Mouse (Mus musculus): ENCODE results near the gene Gm8020. TPM values are rescaled to one million over a fixed set of nuclear protein-coding genes. Genes with fewer than 3 reads are reported as not detected.
"Not testable (repeated sequence)": the region's sequence is repeated elsewhere in the genome, so short reads cannot be mapped to it uniquely, and the experiment has no call there.

Gm8020 gene
- total RNA-seq (2017): not detected in 2 replicates

DNA sequence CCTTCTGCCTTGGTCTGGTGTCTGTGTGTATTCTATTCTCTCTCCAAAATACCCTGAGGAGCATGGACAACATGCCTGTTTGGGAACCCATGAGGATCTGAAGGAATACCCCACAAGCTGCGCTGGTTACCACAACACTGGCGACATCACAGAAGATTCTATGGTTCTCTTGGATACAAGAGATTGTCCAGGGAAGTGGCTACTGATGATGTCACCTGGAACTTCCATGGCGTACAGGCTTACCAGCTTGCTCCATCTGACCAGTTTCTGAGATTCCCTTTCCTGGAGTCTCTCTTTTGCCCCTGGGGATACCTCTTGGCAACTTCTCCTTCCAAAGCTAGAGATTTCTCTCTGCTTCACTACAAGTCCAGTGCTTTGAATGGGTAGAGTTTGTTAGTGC is at the start of gene Gm8020:
Gene Gm8020, minus strand, starts transcription at position 101 of the 400 bp plus-strand sequence.
- ATAC-seq (ENCODE audit: extremely low read depth, insufficient number of reproducible peaks, low FRiP score, poor library complexity, severe bottlenecking): not testable (repeated sequence)

DNA sequence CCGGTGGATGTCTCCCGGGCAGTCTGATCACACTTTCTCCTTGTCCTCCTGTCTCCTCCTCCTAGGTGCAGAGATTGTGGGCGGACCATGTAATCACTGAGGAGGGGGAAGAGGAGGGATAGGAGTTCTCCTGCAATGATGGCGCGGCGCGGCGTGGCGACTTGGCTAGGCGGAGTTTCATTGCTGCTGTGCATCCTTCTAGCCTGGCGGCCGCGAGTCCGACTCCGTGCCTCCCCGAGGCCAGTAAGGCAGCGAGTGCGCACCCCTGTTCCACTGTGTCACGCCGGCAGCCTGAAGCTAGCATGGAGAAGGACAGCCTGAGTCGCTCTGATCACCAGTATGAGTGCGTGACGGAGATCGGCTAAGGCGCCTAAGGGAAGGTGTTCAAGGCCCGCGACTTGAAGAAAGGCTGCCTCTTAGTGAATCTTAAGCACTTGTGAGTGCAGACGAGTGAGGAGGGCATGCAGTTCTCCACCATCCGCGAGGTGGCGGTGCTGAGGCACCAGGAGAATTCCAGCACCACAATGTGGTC is 41.1 kb upstream of the Gm8020 start:
- not testable (repeated sequence) for ATAC-seq (ENCODE audit: extremely low read depth, insufficient number of reproducible peaks, low FRiP score, poor library complexity, severe bottlenecking)

DNA sequence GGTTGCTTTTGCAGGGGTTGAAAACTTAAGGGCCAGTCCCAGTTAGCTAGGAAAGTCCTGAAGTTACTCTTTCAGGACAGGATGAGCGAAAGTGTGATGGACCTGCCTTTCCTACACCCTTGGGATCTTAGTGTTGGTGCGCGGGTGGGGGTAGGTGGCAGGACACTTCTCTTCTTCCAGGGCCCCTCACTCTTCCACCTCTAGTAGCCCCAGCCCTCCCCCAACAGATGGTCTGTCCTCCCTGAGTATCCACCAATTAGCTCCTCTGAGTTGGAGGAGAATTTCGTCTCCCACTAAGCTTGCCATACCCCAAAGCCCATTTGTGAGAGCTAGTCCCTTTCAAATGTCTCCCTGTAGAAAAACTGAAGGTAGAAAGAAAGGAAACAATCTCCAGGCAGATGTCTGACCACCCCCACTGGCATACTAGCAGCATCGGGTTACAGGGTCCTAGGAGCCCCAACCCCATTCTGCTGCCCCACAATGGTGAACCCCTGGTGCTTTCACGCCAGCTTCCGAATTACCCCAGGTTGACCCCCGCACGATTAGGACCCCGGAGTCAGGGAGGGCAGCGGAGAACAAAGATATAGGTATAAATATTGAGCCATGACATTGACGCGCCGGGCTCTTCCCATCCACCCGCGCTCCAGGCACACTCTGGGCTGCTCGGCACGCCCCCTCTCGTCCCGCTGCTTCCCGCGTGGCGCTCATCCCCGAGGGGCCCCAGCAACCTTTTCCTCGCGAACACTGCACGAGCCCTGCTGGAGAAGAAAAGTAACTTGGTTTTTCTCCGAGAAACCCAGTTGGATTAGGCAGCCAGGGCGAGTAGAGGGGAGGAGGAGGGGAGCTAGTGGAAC is 40.4 kb upstream of the Gm8020 start:
- ATAC-seq (ENCODE audit: extremely low read depth, insufficient number of reproducible peaks, low FRiP score, poor library complexity, severe bottlenecking): not testable (repeated sequence)

DNA sequence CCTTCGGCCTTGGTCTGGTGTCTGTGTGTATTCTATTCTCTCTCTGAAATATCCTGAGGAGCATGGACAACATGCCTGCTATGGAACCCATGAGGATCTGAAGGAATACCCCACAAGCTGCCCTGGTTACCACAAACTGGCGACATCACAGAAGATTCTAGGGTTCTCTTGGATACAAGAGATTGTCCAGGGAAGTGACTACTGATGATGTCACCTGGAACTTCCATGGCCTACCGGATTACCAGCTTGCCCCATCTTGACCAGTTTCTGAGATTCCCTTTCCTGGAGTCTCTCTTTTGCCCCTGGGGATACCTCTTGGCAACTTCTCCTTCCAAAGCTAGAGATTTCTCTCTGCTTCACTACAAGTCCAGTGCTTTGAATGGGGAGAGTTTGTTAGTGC is 22.0 kb upstream of the Gm8020 start, which contains the start of gene Gm8024:
Gene Gm8024, minus strand, starts transcription at position 101 of the 400 bp plus-strand sequence.
- not testable (repeated sequence) for ATAC-seq (ENCODE audit: extremely low read depth, insufficient number of reproducible peaks, low FRiP score, poor library complexity, severe bottlenecking)

DNA sequence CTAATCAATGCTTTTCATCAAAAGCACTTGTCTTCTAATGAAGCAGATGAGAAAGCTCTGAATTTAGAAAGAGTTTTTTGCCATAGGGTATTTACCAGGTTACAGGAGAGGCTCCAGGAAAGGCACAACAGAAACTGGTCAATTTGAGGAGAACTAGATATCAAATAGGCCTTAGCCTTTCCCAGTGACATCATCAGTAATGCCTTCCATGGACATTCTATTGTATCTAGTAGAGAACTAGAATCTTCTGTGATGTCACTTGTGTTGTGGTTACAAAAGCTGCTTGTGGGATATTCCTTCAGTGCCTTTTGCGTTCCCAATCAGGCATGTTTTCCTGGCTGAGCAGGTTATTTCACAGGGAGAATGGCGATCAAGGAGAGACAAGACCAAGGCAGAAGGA is 38.6 kb downstream of the Gm8020 start, which contains the start of gene Gm8011:
Gene Gm8011, plus strand, starts transcription at position 301 of the 400 bp plus-strand sequence.
- not testable (repeated sequence) for ATAC-seq (ENCODE audit: extremely low read depth, insufficient number of reproducible peaks, low FRiP score, poor library complexity, severe bottlenecking)

Other genes starting within 250 kb of the Gm8020 start
- gene Gm17026, start 242.3 kb downstream of the Gm8020 start, total RNA-seq (2017): not detected in 2 replicates
- not detected in 2 replicates for gene Gm9611, start 205.0 kb downstream of the Gm8020 start, total RNA-seq (2017)
- gene Gm7995, start 192.1 kb downstream of the Gm8020 start, total RNA-seq (2017): not detected in 2 replicates
- gene Gm8005, start 62.7 kb downstream of the Gm8020 start, total RNA-seq (2017): not detected in 2 replicates
- gene Gm8011, start 38.5 kb downstream of the Gm8020 start, total RNA-seq (2017): not detected in 2 replicates
- not detected in 2 replicates for gene Gm8024, start 21.9 kb upstream of the Gm8020 start, total RNA-seq (2017)
- not detected in 2 replicates for gene Gm17124, start 97.5 kb upstream of the Gm8020 start, total RNA-seq (2017)
- gene Gm3633, start 139.6 kb upstream of the Gm8020 start, total RNA-seq (2017): not detected in 2 replicates
- gene Gm10378, start 153.6 kb upstream of the Gm8020 start, total RNA-seq (2017): not detected in 2 replicates